Mouse (Mus musculus) layer of hippocampus, adult 8-10 months (tissue): Measurements from ENCODE around the gene Ttf1. TPM values are rescaled to one million over a fixed set of nuclear protein-coding genes. Genes with fewer than 3 reads are reported as not detected.
"Not testable (repeated sequence)": the region's sequence is repeated elsewhere in the genome, so short reads cannot be mapped to it uniquely, and the experiment has no call there.

ENCODE experiments used
- DNase-seq, 2 experiments: peaks; one replicate each; pipeline ENCODE4 v3.0.0; 2022; ENCODE audit warnings: low spot score in 2 of 2
- total RNA-seq, 4 experiments: library from RNA; stranded (reverse); gene quantifications; 2 replicates each; pipeline ENCODE4 v1.2.4; 2022

The Ttf1 gene
- total RNA-seq, 4 experiments from 2014 or later, result 10.8 to 13.9 (median 11.9) TPM

DNA sequence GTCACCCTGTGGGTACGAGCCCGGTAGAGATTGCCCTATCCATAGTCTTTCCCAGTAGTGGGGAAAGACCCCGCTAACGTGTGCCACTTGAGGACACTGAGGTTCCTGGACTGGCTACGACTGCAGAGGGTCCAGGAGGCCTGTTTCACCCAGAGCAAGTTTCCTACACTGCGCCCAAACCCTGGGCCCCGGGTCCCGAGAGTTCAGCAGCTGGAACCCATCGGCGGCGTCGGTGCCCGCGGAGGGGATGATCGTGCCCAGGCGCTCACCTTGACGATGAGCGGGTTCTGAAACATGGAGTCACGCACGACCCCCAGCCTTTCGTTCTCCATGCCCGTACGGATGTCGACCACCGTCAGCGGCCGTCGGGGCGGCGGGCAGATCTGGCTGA, 5.5 kb upstream of the Ttf1 start:
- no peak for DNase-seq

DNA sequence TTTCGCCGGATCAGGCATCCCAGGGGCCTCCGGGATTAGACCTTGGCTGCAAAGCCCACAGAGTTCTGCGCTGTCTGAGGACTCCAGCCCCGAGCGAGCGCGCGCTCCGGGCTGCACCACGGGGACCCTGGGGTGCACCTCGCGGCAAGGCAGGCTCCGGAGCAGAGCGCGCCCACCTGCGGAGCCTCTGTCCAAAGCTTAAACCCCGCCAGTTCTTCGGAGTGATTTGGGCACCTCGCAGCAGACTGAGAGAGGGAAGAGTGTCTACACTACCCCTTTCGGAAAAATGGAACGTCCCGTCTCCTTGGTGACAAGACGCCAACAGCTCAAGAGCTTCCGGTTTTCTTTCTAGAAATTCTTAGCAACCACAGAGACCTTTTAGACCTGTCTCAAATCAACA, 5.1 kb upstream of the Ttf1 start, which contains the start of gene Cfap77:
Cfap77 (minus strand) TSS at position 76 of the 400 bp plus-strand sequence.
- DNase-seq, result no peak

DNA sequence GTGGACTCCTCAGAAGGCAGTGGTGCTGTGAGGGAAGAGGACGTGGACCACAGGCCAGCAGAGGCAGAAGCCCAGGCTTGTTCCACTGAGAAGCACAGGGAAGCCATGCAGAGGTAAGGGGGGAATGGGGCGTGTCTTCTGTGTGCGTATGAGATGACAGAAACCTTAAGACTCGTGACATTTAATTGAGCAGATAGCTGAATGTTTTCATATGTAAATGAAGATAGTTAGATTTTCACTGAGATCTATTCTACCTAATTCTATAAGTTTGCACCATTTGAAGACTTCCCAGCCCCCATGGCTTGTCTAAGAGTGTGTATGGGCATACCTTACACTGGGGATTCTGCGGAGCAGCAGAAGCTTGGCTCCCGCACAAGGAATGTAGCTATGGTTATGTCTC, 5.7 kb downstream of the Ttf1 start:
- DNase-seq, result no peak

DNA sequence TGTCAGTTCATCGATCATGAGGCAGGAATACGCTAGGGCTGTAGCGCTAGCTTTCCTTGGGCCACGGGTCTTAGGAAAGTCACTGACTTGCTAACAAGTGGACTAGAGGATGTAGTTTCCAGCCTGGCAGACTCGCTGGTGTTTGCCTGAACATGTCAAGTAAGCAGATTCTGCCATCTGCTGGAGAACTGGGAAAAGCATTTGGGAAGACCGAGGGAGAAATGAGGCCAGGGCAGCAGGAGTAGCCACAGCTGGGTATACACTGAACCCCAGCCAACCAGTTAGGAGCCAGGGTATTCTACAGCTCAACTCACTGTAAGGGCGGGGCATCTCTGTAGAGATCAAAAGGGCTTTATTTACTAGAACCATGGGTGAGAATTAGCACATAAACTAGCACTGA, 6.3 kb downstream of the Ttf1 start:
- no peak for DNase-seq

DNA sequence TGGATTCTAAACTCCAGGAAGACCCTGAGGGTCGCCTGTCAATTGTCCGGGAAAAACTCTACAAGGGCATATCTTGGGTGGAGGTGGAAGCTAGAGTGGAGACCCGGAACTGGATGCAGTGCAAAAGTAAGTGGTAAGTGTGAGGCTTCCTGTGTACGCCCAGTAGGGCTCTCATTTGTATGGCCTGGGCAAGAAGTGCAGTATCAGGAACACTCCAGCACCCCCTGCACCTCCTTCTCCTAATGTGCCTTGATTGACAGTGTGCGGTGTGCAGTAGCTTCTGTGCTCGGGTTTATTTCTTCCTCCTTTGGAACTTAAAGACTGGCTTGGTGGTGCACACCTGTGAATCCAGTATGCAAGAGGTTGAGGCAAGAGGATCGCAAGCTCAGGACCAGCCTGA, 14.6 kb downstream of the Ttf1 start:
- no peak for DNase-seq

DNA sequence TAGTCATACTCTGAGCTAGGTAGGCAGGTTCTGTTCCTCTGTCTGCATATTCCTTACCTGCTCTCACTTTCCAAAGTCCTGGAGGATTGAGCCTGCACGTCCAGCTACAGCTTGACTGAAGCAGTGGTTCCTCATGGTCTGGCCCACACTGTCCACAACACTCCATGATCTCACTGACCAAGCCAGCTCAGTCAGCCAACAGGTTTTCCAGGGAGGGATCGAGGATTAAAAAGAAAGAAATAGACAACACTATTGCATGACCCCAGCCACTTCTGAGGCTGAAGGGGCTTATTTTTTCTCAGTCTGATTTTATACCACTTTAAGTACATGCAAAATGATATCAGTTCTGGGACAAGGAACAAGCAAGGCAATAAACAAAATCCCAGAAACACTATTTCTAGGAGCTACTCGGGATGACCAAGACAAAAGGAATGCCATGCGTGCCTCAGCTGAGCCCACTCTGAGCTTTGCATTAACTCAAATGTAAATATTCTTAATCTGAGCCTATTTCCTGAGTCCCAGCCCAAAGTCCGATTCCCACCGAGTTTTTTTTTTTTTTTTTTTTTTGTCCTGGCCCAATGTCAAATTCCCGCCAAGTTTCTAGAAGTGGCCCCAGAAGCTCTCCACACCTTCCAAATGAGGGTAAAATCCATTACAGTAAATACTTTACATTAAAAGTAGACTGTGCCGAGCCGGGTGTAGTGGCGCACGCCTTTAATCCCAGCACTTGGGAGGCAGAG, 15.4 kb downstream of the Ttf1 start:
- DNase-seq, result no peak

DNA sequence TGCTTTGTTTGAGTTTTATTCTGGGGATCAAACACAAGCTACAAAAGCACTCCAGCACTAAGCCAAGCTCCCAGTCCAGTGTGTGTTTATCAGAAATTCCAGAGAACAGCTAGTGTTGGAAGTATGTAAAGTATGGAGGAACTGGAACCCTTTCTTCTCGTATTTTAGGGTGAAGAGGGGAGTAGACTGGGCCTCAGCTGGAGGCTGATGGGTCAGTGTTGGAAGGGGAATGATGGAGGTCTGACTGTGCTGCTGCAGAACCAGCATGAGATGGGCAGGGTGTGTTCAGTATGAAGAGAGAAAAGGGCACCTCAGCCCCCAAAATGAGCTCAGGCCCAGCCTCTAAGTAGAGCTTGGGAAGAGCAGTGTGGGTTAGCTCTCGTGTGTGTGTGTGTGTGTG, 16.2 kb downstream of the Ttf1 start:
- no peak for DNase-seq

DNA sequence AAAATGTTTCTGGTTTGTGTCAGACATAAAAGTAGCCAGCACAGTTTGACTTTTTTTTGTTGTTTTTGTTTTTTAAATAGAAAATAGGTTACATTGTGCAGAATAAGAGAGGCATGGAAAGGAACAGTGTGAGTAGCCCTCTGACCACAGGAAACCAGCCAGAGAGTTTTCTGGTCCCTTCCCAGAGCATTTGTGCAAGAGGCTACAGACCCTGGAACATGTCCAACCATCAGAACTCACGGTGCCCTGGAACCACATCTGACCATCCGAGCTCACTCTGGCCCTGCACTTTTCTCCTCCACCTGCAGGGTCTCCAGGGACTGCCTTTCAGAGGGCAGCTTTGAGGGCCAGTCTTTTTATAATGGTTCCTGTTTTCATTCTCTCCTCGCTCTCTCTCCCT, 21.9 kb downstream of the Ttf1 start:
- no peak for DNase-seq

DNA sequence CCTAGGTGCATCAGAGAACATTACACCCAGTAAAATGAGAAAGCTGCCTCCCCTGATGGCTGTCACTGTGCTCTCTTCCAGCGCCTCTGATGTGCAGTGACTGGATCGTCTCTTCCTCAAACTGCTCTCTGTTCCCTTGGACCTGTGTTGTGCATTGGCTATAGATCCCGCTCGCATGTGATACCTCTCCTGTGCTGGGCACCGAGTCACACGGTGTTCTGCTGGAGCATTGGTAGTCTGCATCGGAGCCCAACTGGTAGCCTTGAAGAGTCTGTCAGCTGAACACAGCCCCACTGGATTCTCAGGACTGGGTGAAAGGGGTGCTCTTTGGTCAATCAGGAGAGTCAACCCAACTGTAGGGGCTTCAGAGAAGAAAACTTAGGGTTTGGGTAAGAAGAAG, 26.0 kb downstream of the Ttf1 start:
- DNase-seq, result no peak

DNA sequence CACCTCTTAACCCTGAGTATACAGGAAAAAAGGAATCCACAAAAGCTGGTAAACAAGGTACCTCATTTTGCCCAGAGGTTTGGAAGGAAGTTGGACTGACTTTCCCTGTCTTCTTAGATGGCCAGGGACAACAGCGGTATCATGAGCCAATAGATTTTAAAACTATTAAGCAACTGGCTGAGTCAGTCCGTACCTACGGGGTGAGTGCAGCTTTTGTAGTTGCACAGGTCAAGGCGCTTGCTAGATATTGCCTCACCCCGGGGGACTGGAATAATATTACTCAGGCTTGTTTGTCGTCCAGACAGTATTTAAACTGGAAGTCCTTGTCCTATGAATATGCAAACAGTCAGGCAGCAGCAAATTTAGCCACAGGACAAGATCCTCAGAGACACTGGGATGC, 29.2 kb downstream of the Ttf1 start:
- DNase-seq, result not testable (repeated sequence)

DNA sequence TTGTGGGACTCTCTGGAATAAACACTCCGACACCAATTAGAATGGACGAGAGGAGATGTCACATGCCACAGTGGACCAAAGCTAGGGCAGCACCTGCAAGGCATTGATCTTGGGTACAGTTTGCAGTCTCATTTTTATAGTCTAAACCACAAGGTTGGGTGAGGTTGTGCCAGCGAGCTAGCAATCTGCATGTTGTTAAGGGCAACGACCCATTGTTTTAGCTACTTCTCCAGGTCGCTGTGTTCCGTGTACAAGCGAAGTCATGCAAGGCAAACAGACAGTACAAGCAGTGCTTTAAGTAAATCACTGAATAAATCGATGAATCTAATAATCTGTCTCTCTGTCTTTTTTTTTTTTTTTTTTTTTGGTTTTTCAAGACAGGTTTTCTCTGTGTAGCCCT, 35.6 kb downstream of the Ttf1 start:
- DNase-seq, result no peak

DNA sequence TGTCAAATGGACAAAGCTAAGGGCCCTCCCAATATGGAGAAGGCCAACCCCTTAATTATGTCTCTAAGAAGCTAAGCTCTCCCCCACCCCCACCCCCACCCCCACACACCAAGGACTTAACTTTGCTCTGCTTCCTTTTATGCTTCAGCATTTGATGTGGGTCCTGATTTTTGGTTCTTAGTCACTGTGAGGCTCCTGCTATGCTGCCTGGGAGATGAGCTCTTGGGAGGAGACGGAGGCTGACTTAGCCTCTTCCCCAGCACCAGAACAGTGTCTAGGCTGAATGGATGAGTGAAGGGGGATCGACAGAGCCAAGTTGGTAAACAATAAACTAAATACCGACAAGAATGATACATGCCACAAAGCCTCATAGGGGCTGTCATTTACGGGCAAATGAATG, 36.7 kb downstream of the Ttf1 start:
- no peak for DNase-seq

DNA sequence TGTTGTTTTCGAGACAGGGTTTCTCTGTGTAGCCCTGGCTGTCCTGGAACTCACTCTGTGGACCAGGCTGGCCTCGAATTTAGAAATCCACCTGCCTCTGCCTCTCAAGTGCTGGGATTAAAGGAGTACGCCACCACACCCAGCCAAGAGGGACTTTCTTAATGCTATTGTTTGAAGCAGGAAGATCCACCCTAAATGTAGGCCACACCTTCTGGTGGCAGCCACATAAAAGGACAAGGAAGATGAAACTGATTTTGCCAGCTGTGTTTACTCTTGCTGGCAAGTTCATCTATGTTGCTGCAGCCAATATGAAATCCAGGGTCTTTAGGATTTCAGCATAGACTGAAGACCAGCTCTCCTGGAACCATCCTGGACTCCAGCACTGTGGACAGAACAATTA, 37.4 kb downstream of the Ttf1 start:
- DNase-seq, result no peak

DNA sequence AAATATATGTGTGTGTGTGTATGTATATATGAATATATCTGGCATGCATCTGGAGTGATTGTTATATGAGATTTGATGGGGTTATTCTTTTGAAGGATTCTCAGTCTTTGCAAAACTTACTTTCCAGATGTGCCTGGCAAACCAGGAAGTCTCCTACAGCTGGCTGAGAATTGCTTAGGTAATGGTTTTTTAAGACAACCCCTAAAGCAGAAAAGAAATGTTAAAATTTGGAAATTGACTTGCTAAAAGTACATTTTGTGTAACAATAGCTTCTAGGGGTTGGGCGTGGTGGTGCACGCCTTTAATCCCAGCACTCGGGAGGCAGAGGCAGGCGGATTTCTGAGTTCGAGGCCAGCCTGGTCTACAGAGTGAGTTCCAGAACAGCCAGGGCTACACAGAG, 37.9 kb downstream of the Ttf1 start:
- DNase-seq, result not testable (repeated sequence)

DNA sequence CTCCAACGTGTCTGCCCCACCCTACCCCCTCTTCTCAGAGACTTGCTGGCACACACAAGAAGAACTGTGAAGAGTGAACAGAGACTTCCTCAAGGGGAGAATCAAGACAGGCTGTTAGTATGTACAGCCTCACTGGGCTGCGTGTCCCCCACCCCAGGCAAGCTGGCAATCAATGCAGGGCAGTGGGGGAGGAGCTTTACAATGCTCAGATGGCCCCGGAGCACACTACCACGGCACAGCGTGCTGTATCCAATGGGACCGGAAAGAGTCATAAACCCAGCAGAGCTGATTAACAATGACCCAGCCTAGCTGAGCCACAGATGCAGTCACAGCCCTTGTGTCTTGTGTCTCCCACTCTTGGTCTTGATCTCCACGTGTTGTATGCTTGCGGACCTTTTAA, 38.7 kb downstream of the Ttf1 start:
- no peak for DNase-seq

DNA sequence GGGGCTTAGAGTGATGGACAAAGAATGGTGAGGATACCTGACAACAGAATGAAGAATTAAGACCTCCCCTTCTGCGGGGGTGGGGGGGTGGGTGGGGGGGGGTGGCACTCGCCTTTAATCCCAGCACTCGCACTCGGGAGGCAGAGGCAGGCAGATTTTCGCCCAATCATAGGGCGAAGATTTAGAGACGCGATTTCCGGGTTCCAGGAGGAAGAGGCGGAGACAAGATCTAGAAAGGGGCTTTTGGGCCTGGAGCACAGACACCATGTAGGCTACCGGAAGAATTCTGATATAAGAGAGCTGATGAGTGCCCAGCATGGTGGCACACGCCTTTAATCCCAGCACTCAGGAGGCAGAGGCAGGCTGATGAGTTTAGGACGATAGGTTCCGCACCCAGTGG, 39.6 kb downstream of the Ttf1 start:
- DNase-seq, result no peak

DNA sequence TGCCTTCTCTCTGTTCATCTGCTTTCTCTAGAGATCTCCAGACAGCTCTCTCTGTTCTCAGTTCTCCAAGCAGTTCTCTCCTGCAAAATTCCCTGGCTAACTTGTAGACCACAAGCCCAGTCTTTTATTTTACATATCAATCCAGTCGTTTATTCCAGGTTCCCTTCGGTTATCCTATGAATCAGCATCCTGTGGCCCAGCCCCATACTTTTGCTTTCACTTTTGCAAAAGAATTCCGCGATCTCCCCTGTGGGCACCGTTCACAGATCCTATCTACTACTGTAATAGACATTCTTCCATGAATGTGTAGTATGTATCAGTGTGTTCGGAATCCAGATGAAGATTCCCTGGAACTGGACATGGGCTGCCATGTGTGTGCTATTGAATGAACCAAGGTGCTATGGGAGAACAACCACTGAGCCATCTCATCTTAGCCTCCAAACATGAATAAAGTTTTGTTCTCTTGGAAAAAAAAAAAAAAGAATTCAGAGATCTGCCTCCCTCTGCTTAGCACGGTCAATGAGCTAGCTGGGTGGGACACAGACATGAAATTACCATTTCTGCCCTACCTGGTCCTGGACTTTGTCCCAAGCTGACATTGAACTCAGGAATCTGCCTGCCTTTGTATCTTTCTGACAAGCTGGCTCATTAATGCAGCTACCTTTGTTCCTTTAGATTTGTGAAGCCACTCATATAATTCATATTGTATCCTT, 40.9 kb downstream of the Ttf1 start:
- DNase-seq, result no peak

DNA sequence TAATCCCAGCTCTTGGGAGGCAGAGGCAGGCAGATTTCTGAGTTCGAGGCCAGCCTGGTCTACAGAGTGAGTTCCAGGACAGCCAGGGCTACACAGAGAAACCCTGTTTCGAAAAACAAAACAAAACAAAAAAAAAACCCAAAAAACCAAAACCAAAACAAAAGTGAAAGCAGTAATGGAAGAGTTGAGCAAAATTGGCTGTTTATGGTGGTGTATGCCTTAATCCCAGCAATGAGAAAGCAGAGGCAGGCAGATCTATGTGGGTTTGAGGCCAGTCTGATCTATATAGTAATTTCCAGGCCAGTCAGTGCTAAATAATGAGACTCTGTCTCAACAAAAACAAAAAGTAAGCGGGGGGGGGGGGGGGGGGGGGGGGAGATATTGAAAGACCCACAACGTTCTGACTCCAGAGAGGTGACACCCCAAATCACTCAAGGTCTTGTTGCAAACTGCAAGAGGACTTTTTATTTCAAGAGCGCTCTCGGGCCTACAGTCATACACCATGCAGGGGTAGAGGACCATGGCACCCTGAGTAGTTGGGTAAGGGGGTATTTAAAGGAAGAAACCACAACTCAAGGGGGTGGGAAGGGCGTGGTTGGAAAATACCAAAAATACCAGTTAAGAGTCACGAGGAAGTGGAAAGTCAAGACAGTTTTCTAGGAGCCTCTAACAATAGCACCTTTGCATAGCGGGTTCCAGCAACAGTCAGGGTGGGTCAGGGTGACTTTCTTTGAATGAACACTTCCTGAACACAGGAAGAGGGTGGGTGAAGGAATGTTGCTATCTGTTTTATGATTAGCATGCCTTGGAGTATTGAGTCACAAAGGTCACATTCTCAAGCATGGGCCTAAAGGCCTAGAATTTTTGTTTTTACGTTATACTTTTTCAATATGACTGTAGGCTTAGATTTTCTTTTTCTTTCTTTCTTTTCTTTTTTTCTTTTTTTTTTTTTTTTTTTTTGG, 42.6 kb downstream of the Ttf1 start:
- DNase-seq, result not testable (repeated sequence)

DNA sequence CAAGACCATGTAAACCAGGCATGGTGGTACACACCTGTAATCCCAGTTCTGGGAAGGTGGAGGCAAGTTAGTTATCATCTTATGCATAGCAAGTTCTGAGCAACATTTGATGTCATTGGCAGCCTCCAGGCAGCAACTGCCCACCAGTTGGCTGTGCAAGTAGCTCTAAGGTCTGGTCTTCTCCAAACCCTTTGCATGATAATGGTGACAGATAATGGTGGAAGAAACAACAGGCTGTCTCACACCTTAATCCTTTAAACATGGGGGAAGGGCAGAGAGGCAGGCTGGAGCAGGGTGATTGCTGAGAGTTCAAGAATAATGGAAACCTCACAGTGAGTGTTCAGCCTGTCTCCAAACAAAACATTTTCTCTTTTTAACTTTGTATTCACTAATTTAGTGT, 60.9 kb downstream of the Ttf1 start:
- DNase-seq, result no peak

DNA sequence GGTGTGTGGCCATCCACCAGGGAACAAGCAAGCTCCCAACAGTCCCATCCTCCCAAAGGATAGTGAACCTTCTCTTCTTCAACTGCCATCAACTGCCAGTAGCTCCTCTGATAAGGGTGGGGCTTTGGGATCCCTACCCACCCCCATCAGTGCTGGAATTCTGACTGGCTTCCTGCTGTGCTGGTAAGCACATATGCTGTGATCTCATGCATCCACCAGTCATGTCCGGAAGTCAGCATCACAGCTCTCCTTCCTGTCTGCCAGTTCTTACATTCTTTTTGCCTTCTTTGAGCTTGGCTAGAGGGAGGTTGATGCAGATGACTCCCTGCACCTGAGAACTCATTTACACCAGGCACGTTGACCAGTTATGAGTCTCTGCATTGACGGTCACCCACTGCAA, 62.4 kb downstream of the Ttf1 start:
- no peak for DNase-seq

DNA sequence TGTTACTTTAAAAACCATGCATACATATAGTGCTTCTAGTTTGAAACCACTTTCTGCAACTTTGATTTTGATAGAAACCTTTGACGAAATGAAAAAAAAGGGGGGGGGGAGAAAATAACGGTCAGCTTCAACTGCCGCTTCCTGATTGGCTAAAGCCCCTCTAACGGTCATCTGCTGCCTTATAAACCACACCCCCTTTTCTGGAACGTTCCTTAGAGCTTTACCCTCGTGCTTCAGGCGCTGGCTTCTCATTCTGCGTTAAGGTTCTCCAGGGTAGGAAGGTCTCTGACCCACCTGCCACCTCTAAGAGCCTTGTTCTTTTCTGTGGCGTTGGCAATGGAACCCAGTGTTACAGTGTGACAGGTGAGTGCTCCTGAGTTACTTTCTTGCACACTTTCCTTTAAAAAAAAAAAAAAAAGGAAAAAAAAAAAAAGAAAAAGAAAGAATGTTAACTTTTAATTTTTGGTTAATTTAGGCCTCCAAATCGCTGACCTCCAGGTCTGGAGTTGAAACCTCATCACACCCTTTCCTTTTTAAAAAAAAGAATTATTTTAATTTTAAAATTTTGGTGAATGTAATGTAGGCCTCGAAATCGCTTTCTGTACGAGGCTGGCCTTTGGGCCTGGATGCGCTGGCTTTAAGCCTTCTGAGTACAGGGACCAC, 64.0 kb downstream of the Ttf1 start, which contains the start of gene Setx:
Setx (plus strand) TSS at position 275 of the 663 bp plus-strand sequence.
- no peak for DNase-seq
